Mouse (Mus musculus) urinary bladder, postnatal 36 days (tissue): Measurements from ENCODE around the gene Csrp3.

ENCODE experiments used
- DNase-seq, 2 experiments: peaks; one replicate each; pipeline ENCODE4 v3.0.0; 2022; ENCODE audit warnings: low spot score in 2 of 2, mixed read lengths in 1 of 2

Gene Csrp3

DNA sequence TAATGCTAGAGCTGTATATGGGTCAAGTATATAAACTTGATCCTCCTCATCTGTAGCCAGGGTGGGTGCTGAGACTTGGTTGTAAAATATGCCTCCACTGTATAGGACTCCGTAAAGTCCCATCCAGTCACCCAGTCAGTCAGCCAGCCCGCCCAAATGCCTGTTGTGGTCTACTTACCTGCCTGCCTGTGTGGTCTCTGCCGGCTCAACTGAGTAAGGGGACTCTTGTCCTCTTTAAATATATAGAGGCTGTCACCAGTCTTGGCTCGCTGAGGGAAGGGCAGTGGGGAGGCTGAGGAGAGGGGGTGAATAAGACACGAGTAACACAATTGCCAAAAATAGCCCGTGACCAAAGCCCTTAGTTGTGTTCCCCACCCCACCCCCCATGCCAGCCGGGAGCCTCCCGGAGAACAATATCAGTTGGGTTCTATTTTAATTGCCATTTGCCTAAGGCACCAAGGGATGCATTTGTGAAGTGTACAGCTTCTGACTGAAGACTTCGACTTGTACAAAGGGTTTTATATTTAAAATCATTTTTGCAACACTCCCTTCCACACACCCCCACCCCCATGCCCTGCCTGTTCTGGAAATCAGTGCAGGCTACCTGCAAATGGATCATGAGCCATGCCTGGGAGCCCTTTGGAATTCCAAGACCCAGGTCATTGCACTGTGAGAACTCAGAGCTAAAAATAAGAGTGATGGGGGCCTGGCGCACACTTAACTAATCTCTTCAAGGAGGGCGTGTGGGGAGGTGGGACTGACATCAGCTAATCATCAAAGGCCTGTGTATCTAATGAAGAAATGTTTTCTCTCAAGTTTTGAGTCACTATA is at the start of gene Csrp3:
Gene Csrp3, minus strand, starts transcription at position 214 of the 831 bp plus-strand sequence.
- no peak for DNase-seq

DNA sequence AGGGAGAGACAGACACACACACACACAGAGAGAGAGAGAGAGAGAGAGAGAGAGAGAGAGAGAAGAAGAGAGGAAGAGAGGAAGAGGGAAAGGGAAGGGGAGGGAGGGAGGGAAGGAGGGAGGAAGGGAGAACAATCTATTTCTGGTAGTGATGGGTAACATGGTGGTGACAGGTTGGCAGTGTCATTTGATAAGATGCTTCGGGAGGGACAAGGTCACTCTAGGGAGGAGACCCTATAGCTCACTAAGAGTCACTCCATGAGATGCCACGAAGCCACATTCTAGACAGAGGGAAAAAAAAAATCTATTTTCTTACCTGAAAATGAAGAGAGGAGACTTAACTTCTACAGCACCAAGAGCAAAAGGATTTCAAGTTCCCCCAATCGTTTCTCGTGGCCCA is 48.2 kb upstream of the Csrp3 start:
- no peak for DNase-seq

DNA sequence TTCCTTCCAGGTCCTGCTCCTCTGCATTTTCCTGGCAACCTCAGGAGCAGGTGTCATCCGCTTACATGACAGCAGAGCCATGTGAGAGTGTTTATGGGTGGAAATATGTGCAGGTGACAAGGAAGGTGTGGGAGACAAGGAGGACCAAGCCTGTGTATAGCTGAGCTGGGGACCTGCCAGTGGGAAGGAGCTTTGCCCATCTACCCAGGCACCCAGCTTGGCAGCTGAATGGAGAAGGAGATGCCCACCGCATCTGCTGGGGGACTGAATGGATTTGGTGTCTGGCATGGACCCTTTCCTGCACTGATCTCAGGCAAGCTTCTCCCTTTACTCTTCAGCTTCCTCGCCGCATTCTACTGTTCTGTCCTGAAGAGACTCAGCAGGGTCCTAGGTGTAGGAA is 47.6 kb upstream of the Csrp3 start:
- DNase-seq, result no peak

GRCm38 (mm10) chr7:48894763-48895162 is 46.9 kb upstream of the Csrp3 start:
- no peak for DNase-seq

DNA sequence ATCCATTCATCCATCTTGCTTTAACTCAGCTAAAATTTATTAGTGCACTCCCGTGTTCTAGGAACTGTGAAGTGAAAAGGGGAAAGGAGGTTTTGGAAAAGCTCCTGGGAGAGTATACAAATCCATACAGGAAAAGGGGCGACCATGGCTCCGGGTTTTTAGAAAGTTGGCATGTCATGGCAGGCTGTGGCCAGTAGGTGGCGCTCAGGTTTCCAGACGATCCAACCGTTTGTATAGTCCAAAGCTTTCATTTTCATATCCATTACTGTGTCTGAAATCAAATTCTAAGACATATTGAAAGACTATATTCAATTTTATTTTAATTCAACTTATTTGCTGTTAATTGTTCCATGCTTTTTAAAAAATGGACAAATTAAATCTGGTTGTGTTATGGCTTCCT is 46.3 kb upstream of the Csrp3 start:
- peak; percentile 44 to 61 for DNase-seq

DNA sequence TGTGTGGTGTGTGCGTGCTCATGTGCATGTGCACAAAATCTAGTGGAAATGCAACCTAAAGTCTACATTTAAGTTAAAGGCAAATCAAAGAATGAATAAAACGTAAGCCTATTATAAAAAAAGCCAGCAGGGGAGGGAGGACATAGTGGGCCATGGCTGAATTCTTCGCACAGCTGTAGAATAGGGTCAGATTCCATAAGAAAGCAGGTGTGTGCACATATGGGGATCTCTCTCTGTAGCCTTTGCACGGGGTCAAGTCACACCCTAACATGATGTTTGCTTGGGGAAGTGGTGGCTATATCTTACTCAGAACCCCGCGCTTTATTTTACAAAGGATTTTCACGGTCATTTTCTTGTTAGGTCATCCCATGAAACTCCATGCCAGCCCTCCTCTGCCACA is 45.3 kb upstream of the Csrp3 start:
- DNase-seq, result no peak

DNA sequence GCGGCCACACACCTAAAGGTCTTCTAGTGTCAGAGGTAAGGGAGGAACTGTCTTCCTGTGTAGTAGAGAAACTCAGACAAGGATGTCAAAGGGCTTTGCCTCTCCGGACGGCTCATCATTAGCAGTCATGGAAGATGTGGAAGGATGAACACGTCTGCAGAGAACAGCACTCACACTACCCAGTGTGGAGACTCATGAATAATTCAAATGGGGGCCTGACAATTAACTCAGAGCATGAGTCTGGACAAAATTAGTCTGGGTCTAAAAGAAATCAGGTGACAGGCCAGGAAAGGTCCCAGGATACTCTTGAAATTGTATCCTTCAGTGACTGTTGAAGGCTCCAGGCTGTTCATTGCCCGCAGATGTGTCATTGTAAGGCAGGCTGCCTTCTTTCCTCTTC is 43.2 kb upstream of the Csrp3 start:
- no peak for DNase-seq

- no peak for DNase-seq
These were observed 40.9 kb upstream of the Csrp3 start for GRCm38 (mm10) chr7:48888751-48889150.

DNA sequence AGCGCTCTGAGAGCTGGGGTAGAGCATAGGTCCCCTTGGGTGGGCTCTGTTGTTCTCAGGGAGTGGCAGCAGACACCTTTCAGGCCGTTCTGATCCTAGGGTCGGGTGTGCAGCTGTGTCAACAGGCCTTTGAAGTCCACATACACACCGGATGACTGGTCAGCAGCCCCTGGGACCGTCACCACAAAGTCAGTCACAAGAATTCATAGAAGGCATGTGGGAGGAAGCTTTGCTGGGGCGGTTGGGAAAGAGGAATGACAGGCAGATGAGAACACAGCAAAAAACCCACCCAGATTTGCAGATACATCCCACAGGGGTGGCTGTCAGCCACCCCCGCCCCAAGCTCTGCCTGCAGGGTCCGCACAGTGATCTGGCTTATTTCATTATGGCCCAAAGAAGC is 40.1 kb upstream of the Csrp3 start:
- DNase-seq, result no peak

- no peak for DNase-seq
These were observed 36.4 kb upstream of the Csrp3 start for GRCm38 (mm10) chr7:48884266-48884611.

- DNase-seq, result no peak
These were observed 35.9 kb upstream of the Csrp3 start for GRCm38 (mm10) chr7:48883525-48884265.

DNA sequence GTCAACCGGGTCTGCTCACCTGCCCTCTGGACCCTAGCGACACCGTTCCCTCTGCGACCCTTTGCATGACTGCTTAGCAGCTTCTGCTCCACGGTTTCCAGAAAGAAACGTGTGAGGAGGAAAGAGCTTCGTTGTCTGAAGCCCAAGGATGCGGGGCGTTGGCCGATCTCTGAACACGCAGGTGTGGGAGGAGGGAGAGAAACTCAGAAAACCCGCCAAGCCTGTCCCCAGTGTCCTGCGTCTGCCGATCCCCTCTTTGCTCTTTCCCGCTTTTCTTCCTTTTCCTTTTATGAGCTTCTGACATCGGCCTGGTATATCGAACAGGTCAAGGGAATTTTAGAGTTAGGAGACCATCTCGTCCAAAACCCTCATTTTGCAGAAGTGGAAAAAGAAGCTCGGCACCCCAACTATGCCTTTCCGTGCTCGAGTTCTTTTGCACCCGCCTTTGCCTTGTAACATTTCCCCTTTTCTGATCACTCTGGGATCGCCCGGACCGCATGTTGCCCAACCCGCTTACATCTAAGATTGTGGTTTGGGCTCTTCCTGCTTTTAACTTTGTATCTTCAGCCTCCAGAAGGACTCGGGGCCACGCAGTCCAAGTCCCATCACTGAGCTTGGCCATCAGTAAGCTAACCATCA is 34.3 kb upstream of the Csrp3 start:
- peak in 1 of 2 experiments; percentile 16 for DNase-seq

DNA sequence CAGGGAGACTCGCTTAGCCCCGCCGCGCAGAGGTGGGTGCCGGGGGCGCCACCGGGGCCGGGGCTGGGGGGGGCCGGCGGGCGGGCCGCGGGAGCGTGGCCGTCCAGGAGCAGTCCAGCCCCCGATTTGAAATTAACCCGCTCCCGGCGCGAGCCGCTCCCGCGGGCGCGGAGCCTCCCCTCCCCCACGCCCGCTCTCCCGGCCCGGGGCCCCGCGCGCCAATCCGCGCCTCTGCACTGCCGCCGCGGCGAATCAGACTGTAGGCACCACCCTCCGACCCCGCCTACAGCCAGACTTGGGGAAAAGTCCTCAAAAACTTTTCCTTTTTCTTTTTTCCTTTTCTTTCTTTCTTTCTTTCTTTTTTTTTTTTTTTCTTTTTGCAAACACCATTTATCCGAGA is 33.7 kb upstream of the Csrp3 start, which contains the start of gene E2f8:
Gene E2f8, minus strand, starts transcription at position 111 of the 400 bp plus-strand sequence.
- peak; percentile 52 to 72 for DNase-seq

DNA sequence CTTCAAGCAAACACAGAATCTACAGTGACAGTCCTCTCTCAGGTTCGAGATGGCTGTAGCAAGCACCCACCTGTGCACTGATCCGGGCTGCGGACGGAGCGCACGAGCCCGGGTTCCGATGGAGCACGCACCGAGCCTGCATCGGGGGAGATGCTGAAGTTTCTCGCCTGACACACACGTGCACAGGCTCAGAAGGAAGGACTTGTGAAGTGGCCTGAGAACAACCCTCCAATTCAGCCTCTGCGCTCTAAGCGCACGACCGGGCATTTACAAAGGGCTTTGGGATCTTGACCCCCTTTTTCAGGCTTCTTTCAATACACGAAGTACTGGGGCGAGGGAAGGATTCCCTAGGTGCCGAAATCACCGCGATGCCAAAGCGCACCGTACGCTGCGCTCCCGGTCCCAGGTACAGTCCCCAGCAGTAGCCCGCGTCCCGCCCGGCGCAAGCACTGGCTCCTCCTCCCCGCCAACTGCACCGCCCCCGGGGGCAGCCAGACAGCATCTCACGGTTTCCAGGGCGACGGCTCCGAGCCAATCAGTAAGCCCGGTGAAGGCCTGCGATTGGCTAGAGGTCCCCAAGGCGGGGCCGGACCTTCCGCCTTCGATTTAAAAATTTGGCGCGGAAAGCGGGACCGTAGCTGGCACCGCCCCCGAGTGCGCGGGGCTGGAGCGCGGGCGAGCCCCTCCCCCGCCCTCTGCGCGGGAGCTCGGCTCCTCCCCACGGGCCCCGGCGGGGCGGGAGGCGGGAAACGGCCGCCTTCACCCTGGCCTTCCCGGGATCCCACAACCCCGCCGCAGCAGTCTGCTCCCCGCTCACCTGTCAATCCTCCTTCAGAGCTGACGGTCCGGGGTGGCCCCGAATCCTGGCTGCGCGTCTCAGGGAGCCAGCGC is 33.0 kb upstream of the Csrp3 start:
- peak; percentile 95 to 97 for DNase-seq

DNA sequence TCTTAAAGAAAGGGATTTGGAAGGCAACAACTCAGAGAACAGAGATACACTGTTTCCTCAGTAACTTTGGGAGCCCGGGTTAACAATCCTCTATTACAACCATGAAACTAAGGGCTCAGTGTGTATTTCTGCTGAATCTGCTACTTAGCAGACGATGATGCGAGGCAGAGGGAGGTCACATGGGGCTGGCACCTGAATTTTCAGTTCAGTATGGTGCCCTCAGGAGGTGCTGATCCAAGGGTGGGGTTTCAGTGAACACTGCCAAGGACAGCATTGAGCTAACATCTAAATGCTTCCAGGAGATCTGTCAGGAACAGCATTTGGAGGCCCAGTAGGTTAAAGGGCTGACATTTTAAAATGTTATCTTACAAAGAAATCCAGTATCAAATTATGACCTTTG is 31.7 kb upstream of the Csrp3 start:
- no peak for DNase-seq

DNA sequence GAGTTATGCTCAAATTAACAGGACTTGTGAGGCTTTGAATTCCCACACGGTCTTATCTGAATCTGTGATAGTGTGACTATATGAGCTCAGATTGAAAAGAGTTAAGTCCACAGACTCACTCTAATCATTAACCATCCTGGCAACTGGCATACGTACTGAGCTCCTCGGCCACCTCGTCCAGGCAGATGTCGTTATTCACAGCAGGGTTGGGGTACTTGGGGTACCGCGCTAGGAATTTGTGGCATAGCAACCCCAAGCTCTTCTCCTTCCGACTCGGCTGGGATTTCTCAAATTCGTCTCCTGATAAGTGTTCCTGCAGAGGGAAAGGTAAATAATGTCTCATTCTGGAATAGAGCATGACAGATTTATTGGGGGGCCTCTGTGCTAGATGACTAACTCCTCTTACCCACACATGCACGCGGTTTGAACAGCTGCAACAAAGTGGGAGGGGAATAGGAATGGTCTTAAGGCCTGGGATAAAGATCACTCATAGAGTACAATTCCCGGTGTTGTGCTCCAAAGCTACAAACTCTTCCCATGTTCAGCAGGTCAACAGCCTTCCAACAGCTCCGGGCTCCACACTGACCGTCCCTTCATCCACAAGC is 30.1 kb upstream of the Csrp3 start:
- no peak for DNase-seq

DNA sequence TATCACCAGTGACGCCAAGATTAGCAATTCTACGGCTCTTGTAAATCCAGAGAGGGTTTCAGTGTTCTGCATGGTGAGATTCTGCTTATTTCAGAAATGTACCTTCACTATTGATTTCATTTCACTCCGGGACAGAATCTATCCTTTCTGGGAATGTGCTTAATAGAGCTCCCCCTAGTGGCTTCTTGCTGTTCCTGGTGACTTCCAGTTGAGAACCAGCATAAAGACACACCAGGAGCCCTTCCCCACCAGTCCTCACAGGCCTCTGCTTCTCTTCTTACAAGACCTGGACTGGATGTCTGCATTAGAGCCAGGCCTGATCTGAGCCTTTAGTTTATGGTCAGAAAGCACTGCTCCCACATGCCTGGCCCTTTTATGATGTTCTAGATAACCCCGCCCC is 28.7 kb upstream of the Csrp3 start:
- DNase-seq, result peak in 1 of 2 experiments; percentile 34

DNA sequence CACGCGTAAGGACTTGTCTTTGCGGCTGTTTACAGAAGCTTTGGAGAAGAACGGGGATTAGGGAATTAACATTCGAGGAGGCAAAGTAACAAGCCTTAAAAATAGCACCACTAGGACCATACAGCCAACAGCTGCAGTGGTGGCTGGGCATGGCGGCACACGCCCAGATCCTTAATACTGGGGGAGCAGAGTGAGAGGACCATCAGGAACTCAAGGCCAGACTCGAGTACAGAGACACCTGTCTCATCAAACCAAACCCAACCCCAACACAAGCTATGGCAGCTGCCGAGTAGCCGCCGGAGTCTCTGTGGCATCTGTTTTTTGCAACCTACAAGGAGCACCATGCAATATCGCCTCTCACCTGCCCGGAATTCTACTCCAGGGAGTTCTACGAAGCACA is 27.3 kb upstream of the Csrp3 start:
- DNase-seq, result no peak

GRCm38 (mm10) chr7:48871292-48871691 is 23.5 kb upstream of the Csrp3 start:
- no peak for DNase-seq

DNA sequence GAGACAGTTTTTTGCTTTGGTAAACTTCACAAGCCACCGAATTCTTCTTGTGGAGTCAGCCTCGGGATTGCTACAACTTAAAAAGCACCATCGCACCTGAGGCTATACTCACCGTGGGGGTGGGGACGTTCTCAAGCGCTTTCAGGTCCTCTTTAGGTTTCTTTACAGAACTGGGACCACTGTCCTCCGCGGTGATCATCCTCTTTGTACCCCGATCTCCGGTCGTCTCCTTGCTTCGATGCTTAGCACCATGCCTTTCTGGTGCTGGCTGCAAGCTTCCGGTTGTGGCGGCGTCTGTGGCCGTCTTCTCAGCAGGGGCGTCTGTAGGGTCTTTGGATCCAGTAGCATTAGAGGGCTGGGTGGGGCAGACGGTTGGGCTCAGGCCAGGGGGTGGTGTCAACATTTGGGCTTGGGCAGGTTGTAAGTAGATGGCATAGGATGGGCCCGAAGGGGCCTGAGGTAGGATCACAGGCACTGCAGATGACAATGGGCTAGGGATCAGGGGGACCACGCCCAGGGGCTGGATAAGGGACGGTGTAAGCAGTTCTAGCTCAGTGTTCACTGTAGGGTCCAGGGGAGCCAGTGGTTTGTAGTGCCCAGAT is 22.8 kb upstream of the Csrp3 start:
- no peak for DNase-seq

- no peak for DNase-seq
These were observed 22.3 kb upstream of the Csrp3 start for GRCm38 (mm10) chr7:48870144-48870543.
